Mouse (Mus musculus) layer of hippocampus, adult 18-20 months (tissue): ENCODE results near the gene Chaf1a. TPM values are rescaled to one million over a fixed set of nuclear protein-coding genes. Genes with fewer than 3 reads are reported as not detected.

Experiments used
- DNase-seq, 2 experiments: peaks; one replicate each; pipeline ENCODE4 v3.0.0; 2022; ENCODE audit warnings: low spot score in 2 of 2
- long read RNA-seq: library from polyadenylated mRNA; stranded (forward); transcript quantifications from one replicate; pipeline ENCODE4 v2.0.0, GENCODE M21; 2021
- total RNA-seq, 2 experiments: library from RNA; stranded (reverse); gene quantifications; 2 replicates each; pipeline ENCODE4 v1.2.3; 2021

Chaf1a gene
- 1 to 10 TPM; 2.0 to 3.0 TPM for total RNA-seq
- long read RNA-seq, full-length matches to known transcripts = 2 of 3 reads
- long read RNA-seq, partial matches to known transcripts = 0 of 3 reads
- long read RNA-seq, other reads (novel, unspliced or antisense) = 1 of 3 reads

- peak; percentile 95 to 98 for DNase-seq
These were observed at the start of gene Chaf1a for GRCm38 (mm10) chr17:56040030-56040856. Gene Chaf1a (plus strand): TSS chr17:56040439.

DNA sequence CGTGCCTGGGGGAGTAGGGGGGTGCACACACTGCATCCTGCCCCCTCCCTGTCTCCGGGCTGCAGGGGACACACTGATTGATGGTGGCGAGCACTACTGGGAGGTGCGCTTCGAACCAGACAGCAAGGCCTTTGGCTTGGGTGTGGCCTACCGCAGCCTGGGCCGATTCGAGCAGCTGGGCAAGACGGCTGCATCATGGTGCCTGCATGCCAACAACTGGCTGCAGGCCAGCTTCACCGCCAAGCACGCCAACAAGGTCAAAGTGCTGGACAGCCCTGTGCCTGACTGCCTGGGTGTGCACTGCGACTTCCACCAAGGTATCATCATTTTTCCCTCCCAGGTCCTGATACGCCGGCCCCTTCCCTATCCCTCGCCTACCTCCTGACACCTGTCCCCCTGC, 44.2 kb upstream of the Chaf1a start:
- DNase-seq = no peak

- no peak for DNase-seq
These were observed 40.3 kb upstream of the Chaf1a start for GRCm38 (mm10) chr17:55999794-56000499.

GRCm38 (mm10) chr17:56003000-56003399, 37.2 kb upstream of the Chaf1a start:
- DNase-seq = no peak

- DNase-seq = no peak
These were observed 34.7 kb upstream of the Chaf1a start, which contains the start of the genes Stap2 and Mpnd for GRCm38 (mm10) chr17:56005415-56006061. Gene Stap2 (minus strand): TSS chr17:56005584. Gene Mpnd (plus strand): TSS chr17:56005711.

DNA sequence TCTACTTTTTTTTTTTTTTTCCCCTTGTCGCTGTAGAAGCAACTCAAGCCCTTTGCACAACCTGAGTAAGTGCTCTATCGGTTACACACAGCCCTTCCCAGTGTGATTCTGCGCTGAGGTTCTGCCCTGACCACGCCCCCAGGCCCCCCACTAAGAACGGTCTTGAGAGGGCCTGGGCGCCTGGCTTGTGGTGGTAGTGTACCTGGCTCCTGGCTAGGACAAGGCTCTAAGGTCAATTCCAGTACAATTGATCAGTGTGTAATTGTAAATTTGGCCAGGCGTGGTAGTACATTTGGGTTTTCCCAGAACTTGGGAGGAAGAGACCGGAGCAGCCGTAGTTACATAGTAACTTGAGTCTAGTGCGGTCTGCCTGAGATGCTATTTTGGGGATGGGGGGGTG, 33.3 kb upstream of the Chaf1a start:
- DNase-seq = no peak

GRCm38 (mm10) chr17:56007444-56008355, 32.5 kb upstream of the Chaf1a start:
- no peak for DNase-seq

DNA sequence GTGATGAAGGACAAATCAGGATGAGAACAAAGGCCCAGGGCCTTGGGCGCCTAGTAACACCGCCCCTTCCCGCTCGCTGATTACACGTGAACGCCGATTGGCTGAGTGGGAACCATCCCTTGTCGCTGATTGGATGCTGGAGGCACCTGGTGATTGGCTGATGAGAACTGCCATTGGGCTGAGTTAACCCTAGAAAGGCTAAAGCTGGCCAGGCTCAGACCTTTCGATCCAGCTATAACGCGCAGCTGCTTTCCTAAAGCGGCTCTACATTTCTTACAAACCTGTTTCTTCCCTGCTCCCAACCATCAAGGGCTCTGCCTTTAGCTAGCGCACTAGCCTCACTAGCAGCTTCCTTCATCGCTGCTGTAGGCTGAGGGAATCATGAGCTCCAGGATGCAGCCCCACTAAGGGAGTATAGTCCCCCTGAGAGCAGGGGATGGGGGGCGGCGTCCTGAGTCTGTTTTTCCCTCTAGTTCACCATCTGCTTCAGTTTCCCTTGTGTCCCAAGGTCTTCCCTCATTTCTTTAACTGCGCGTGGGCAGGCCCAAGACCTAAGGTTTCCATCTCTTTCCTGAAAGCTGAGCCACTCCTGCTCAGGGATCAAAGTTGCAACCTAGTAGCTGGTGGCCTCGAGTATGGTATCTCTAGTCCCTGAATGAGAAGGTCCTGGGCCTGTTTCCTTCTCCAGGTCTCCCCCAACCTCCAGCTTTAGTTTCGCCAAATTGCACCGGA, 31.7 kb upstream of the Chaf1a start:
- peak; percentile 90 to 97 for DNase-seq

DNA sequence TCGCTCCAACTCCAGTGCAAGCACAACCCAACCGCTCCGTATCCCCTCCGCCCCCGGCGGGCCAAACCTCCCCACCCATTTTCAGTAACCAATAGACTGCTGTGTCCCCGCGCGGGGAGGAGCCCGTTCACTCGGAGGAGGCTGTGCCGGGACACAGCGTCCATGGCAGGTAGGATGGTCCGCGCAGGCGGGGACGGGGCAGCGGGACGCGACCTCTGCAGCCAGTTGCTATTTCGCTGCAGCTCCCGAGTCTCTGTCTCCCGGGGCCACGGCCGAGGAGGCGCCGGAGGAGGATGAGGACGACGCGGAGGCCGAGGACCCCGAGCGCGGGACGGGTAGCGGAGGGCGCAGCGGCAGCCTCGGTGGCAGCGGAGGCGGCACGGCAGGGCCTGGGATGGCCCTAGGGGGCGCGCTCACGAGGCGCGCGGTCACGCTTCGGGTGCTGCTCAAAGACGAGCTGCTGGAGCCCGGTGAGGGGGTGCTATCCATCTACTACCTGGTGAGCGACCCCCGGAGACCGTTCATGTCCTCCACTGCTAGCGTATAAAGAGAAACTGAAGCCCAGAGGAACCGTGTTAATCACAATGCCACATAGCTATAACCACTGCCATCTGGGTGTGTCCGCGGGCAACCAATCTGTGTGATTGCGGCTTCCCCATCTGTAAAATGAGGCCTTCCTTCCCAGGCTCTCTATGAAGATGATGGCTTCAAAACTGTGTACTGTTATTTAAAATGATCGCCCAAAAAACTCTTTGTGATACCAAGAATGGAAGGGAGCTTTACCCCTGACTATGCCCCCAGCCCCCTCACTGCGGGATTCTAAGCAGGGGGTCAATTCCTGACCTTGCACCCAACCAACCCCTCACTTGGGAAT, 30.9 kb upstream of the Chaf1a start:
- peak; percentile 90 to 94 for DNase-seq

DNA sequence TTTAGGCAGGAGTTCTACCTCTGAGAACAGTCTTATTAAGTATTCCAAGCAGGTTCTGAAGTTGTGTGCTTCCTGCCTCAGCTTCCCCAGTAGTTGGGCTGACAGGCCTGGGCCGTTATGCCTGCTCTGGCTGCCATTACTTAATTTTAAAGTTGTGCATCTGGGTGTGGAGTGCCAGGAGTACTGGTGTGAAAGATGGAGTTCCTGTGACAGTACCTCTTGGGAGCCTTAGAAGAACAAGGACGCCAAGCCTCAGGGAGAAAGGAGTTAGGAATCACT, 30.3 kb upstream of the Chaf1a start:
- DNase-seq = no peak

- DNase-seq = no peak
These were observed 30.0 kb upstream of the Chaf1a start for GRCm38 (mm10) chr17:56010255-56010654.

GRCm38 (mm10) chr17:56010681-56011080, 29.6 kb upstream of the Chaf1a start:
- DNase-seq = peak in 1 of 2 experiments; percentile 87

GRCm38 (mm10) chr17:56011441-56011840, 28.8 kb upstream of the Chaf1a start:
- no peak for DNase-seq

DNA sequence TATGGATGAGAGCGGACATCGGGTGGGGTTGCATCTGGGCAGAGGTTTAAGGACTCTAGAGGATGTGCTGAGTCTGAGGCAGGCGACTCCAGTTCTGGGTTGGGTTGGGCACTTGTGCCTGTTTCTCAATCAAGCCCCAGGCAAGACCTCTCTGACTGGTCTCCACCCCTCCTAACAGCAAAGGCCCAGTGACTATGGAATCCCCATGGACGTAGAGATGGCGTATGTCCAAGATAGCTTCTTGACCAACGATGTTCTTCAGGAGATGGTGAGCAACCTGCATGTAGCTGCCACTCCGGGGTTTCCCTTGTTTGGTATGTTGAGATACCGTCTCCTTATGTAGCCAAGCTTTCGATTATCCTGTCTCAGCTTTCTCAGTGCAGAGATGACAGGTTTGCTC, 24.9 kb upstream of the Chaf1a start:
- DNase-seq = no peak

DNA sequence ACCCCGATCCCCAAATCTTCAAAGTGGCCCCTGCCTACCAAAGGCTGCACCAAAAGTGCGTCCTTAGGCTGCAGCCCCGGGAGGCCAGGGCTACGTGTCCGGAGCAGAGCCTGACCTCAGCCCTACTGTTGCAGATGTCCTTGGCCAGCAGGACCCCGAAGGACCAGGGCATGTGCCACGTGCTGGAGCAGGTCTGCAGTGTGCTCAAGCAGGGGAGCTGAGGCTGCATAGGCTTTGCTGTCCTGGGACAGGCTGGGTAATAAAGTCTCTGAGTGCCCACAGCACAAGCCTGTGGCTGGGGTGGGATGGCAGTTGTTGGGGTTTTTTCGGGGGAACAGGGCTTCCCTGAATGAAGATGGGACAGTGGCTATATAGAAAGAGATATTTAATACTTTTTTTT, 23.9 kb upstream of the Chaf1a start:
- DNase-seq = no peak

- no peak for DNase-seq
These were observed 23.1 kb upstream of the Chaf1a start for GRCm38 (mm10) chr17:56016793-56017785.

GRCm38 (mm10) chr17:56017848-56018247, 22.4 kb upstream of the Chaf1a start:
- no peak for DNase-seq
